Mouse (Mus musculus) CH12.LX (cell line): Measurements from ENCODE around the gene Dpm1. TPM values are rescaled to one million over a fixed set of nuclear protein-coding genes. Genes with fewer than 3 reads are reported as not detected.

Experiments
- DNase-seq: peaks from one replicate; pipeline ENCODE4 v3.0.0-alpha.2; 2013; ENCODE audit errors: extremely low read depth
- H3K27ac ChIP-seq: 2 replicates; pipeline ENCODE4 v1.5.1; 2012; ENCODE audit warnings: low read depth, mild to moderate bottlenecking, control low read depth, moderate library complexity; ENCODE audit not compliant: insufficient read depth
- H3K27me3 ChIP-seq: replicated peaks from 2 replicates; pipeline ENCODE3; 2012; ENCODE audit warnings: inconsistent platforms
- H3K36me3 ChIP-seq, 2 experiments: replicated peaks in 1 of 2; 2 replicates each; pipeline versions ENCODE3 to v1.6.1; 2012; ENCODE audit warnings: inconsistent platforms in 1 of 2, low read length in 1 of 2, mild to moderate bottlenecking in 1 of 2, mixed read lengths in 1 of 2, moderate library complexity in 1 of 2; ENCODE audit not compliant: control insufficient read depth in 1 of 2, insufficient read depth in 1 of 2
- H3K4me1 ChIP-seq, 2 experiments: 2 replicates each; pipeline ENCODE4 v1.6.1; 2012; ENCODE audit warnings: inconsistent platforms in 1 of 2, moderate library complexity in 1 of 2; ENCODE audit not compliant: insufficient read depth in 2 of 2, control insufficient read depth in 1 of 2
- H3K4me2 ChIP-seq: 2 replicates; pipeline ENCODE4 v1.6.1; 2012; ENCODE audit warnings: low read depth, mild to moderate bottlenecking, control low read depth; ENCODE audit not compliant: poor library complexity, insufficient read depth, severe bottlenecking
- H3K4me3 ChIP-seq, 3 experiments: fragments of 150-350 bp in 1 of 3; sonication (generic) in 1 of 3; replicated peaks in 1 of 3; 2 replicates each; pipeline versions ENCODE3 to v1.5.1; 2011 to 2012; ENCODE audit warnings: low read depth in 2 of 3, low read length in 2 of 3, mild to moderate bottlenecking in 2 of 3, moderate library complexity in 2 of 3, control low read depth in 1 of 3, improper control_type of control experiment in 1 of 3, inconsistent platforms in 1 of 3, mixed read lengths in 1 of 3; ENCODE audit not compliant: poor library complexity in 1 of 3
- H3K79me2 ChIP-seq: replicated peaks from 2 replicates; pipeline ENCODE4 v1.6.1; 2012; ENCODE audit warnings: mild to moderate bottlenecking, moderate library complexity; ENCODE audit not compliant: control insufficient read depth, poor library complexity, insufficient read depth, severe bottlenecking; ENCODE audit errors: extremely low read depth
- H3K9ac ChIP-seq: 2 replicates; pipeline ENCODE4 v1.6.1; 2012; ENCODE audit warnings: low read depth, mild to moderate bottlenecking, control low read depth, moderate library complexity; ENCODE audit not compliant: insufficient read depth
- H3K9me3 ChIP-seq: replicated peaks from 2 replicates; pipeline ENCODE3; 2012; ENCODE audit warnings: low read length, inconsistent platforms, mixed read lengths
- BHLHE40 ChIP-seq: IDR thresholded peaks from 2 replicates; pipeline ENCODE4 v1.6.1; 2011; ENCODE audit warnings: mild to moderate bottlenecking, low read depth, low read length, improper control_type of control experiment
- CHD1 ChIP-seq: IDR thresholded peaks from 2 replicates; pipeline ENCODE4 v1.6.1; 2012; ENCODE audit warnings: low read depth, low read length, improper control_type of control experiment, inconsistent platforms
- CTCF ChIP-seq, 2 experiments: IDR thresholded peaks in 1 of 2; conservative IDR thresholded peaks in 1 of 2; 2 replicates each; pipeline ENCODE4 v1.5.1; 2011 to 2012; ENCODE audit warnings: low read depth in 2 of 2, low read length in 2 of 2, improper control_type of control experiment in 1 of 2, inconsistent platforms in 1 of 2, mild to moderate bottlenecking in 1 of 2, moderate library complexity in 1 of 2
- ELF1 ChIP-seq: IDR thresholded peaks from 2 replicates; pipeline ENCODE4 v1.6.1; 2014; ENCODE audit warnings: low read depth, mild to moderate bottlenecking, inconsistent platforms, low read length, improper control_type of control experiment
- EP300 ChIP-seq: IDR thresholded peaks from 2 replicates; pipeline ENCODE4 v1.6.1; 2011; ENCODE audit warnings: low read length, improper control_type of control experiment
- ETS1 ChIP-seq: conservative IDR thresholded peaks from 2 replicates; pipeline ENCODE4 v1.6.1; 2012; ENCODE audit warnings: low read depth, mild to moderate bottlenecking, inconsistent platforms, low read length, improper control_type of control experiment, moderate library complexity
- HCFC1 ChIP-seq: IDR thresholded peaks from 2 replicates; pipeline ENCODE4 v1.6.1; 2012; ENCODE audit warnings: low read depth, mild to moderate bottlenecking, inconsistent platforms, low read length, improper control_type of control experiment
- JUND ChIP-seq: conservative IDR thresholded peaks from 2 replicates; pipeline ENCODE4 v1.6.1; 2011; ENCODE audit warnings: low read depth, low read length, improper control_type of control experiment
- KAT2A ChIP-seq: IDR thresholded peaks from 2 replicates; pipeline ENCODE4 v1.6.1; 2012; ENCODE audit warnings: low read length, improper control_type of control experiment, inconsistent platforms; ENCODE audit not compliant: insufficient replicate concordance
- MAZ ChIP-seq: IDR thresholded peaks from 2 replicates; pipeline ENCODE4 v1.6.1; 2012; ENCODE audit warnings: low read depth, mild to moderate bottlenecking, inconsistent platforms, low read length, improper control_type of control experiment, moderate library complexity
- MEF2A ChIP-seq: IDR thresholded peaks from 2 replicates; pipeline ENCODE4 v1.6.1; 2014; ENCODE audit warnings: low read depth, mild to moderate bottlenecking, inconsistent platforms, low read length, improper control_type of control experiment, borderline replicate concordance
- MXI1 ChIP-seq: IDR thresholded peaks from 2 replicates; pipeline ENCODE4 v1.6.1; 2011; ENCODE audit warnings: mild to moderate bottlenecking, low read depth, low read length, improper control_type of control experiment
- POLR2A ChIP-seq: IDR thresholded peaks from 2 replicates; pipeline ENCODE4 v1.6.1; 2011; ENCODE audit warnings: low read depth, mild to moderate bottlenecking, improper control_type of control experiment, low read length
- POLR2AphosphoS2 ChIP-seq: IDR thresholded peaks from 2 replicates; pipeline ENCODE4 v1.6.1; 2011; ENCODE audit warnings: low read depth, low read length, improper control_type of control experiment
- RAD21 ChIP-seq: IDR thresholded peaks from 2 replicates; pipeline ENCODE4 v1.6.1; 2011; ENCODE audit warnings: low read depth, mild to moderate bottlenecking, low read length, improper control_type of control experiment, moderate library complexity
- RCOR1 ChIP-seq: conservative IDR thresholded peaks from 2 replicates; pipeline ENCODE4 v1.6.1; 2012; ENCODE audit warnings: low read depth, mild to moderate bottlenecking, inconsistent platforms, low read length, improper control_type of control experiment
- SIN3A ChIP-seq: IDR thresholded peaks from 2 replicates; pipeline ENCODE4 v1.6.1; 2012; ENCODE audit warnings: low read length, improper control_type of control experiment, inconsistent platforms
- TBP ChIP-seq: conservative IDR thresholded peaks from 2 replicates; pipeline ENCODE4 v1.6.1; 2011; ENCODE audit warnings: low read depth, low read length, improper control_type of control experiment
- TCF12 ChIP-seq: IDR thresholded peaks from 2 replicates; pipeline ENCODE4 v1.6.1; 2014; ENCODE audit warnings: low read depth, mild to moderate bottlenecking, inconsistent platforms, low read length, improper control_type of control experiment
- UBTF ChIP-seq: IDR thresholded peaks from 2 replicates; pipeline ENCODE4 v1.6.1; 2012; ENCODE audit warnings: low read depth, mild to moderate bottlenecking, inconsistent platforms, low read length, improper control_type of control experiment, moderate library complexity
- USF1 ChIP-seq: IDR thresholded peaks from 2 replicates; pipeline ENCODE4 v1.6.1; 2014; ENCODE audit warnings: low read depth, mild to moderate bottlenecking, inconsistent platforms, low read length, improper control_type of control experiment
- ZKSCAN1 ChIP-seq: IDR thresholded peaks from 2 replicates; pipeline ENCODE4 v1.6.1; 2012; ENCODE audit warnings: low read depth, inconsistent platforms, low read length, improper control_type of control experiment, borderline replicate concordance
- ZMIZ1 ChIP-seq: IDR thresholded peaks from 2 replicates; pipeline ENCODE4 v1.6.1; 2012; ENCODE audit warnings: low read depth, mild to moderate bottlenecking, inconsistent platforms, low read length, improper control_type of control experiment
- dilution Hi-C: fragments of 300-500 bp; cut with MboI; formaldehyde crosslinking; loops from 2 replicates; pipeline ENCODE4 v1.14.3; 2020; ENCODE audit warnings: low sequenced_read_pairs; ENCODE audit not compliant: extremely low pct_unique_long_range_greater_than_20kb, extremely low pct_ligation_motif_present
- in situ Hi-C: fragments of 300-500 bp; cut with MboI; formaldehyde crosslinking; loops from 3 replicates; pipeline ENCODE4 v1.14.3; 2019; ENCODE audit warnings: low sequenced_read_pairs, low pct_ligation_motif_present, low pct_unique_long_range_greater_than_20kb, mixed read lengths
- polyA plus RNA-seq: library from polyadenylated mRNA; unstranded; fragments of >175 nt; gene quantifications from 2 replicates; pipeline ENCODE4 v1.2.1, GENCODE M21; 2012; ENCODE audit warnings: low read depth; ENCODE audit not compliant: insufficient read length
- total RNA-seq, 2 experiments: library from RNA; depleted of rRNA; stranded (reverse); fragments of 300-350 nt in 1 of 2; fragments of >200 nt in 1 of 2; gene quantifications; 2 replicates each; pipeline ENCODE4 v1.2.3; 2012 to 2014

The Dpm1 gene
- total and polyA plus RNA-seq, 3 experiments = 28.5 to 52.9 (median 30.7) TPM

GRCm38 (mm10) chr2:168268033-168268432 is 37.6 kb upstream of the Dpm1 start:
- TF ChIP-seq EP300 (no peak), CTCF (conservative IDR thresholded peaks at IDR 0.05 in 1 of 2, IDR thresholded peaks at IDR 0.05 in 1 of 2; ENCODE audit: low read depth in 2 of 2, low read length in 2 of 2) (peak; percentile 11 to 40; a peak in 2 of 4 replicates)
- TF ChIP-seq, all 38 proteins: peak for 1
- peak; percentile 7 for DNase-seq
- Histone ChIP-seq H3K27me3 (peaks cover 24% of the 10 kb centered on the region), H3K79me2 (no peaks in the 10 kb centered on the region), H3K36me3 (peaks cover 0 to 3% of the 10 kb centered on the region in 2 experiments), H3K4me3 (no peak overlapping the region), H3K4me1 (peaks cover 0 to 5% of the 10 kb centered on the region in 2 experiments; a peak in 1 of 4 replicates), H3K9me3 (peaks cover 13% of the 10 kb centered on the region), H3K4me2 (no peak overlapping the region), H3K27ac (no peak overlapping the region), H3K9ac (no peak overlapping the region)
- dilution Hi-C loops = no loop called here
- in situ Hi-C loops = no loop called here

- no peak overlapping the region for H3K9ac ChIP-seq
- TF ChIP-seq MAZ = no peak
- no peak for TF ChIP-seq SIN3A
- no peak for TF ChIP-seq MEF2A
- TF ChIP-seq CHD1 = no peak
- TF ChIP-seq ELF1 = no peak
- no peak for TF ChIP-seq ZKSCAN1
- no peak for TF ChIP-seq ZMIZ1
- TF ChIP-seq POLR2AphosphoS2 = no peak
- TF ChIP-seq ETS1 = no peak
- TF ChIP-seq HCFC1 = no peak
- TF ChIP-seq BHLHE40 = no peak
- no peak overlapping the region for H3K27ac ChIP-seq
- H3K4me2 ChIP-seq = no peak overlapping the region
- H3K79me2 ChIP-seq = no peaks in the 10 kb centered on the region
- in situ Hi-C loops = no loop called here
- no peaks in the 10 kb centered on the region for H3K9me3 ChIP-seq
- H3K4me3 ChIP-seq = no peak overlapping the region
- dilution Hi-C loops = no loop called here
- peaks cover 3% of the 10 kb centered on the region for H3K27me3 ChIP-seq
- H3K36me3 ChIP-seq = peaks cover 0 to 3% of the 10 kb centered on the region in 2 experiments
- DNase-seq = no peak
- H3K4me1 ChIP-seq = peaks cover 18 to 27% of the 10 kb centered on the region in 2 experiments
Measured at GRCm38 (mm10) chr2:168260900-168261299, 30.5 kb upstream of the Dpm1 start.

- no peak overlapping the region for H3K4me2 ChIP-seq
- dilution Hi-C loops = no loop called here
- H3K79me2 ChIP-seq = no peaks in the 10 kb centered on the region
- peaks cover 13 to 27% of the 10 kb centered on the region in 2 experiments for H3K4me1 ChIP-seq
- H3K9me3 ChIP-seq = no peaks in the 10 kb centered on the region
- H3K27me3 ChIP-seq = peaks cover 3% of the 10 kb centered on the region
- no peak for DNase-seq
- no peak overlapping the region for H3K9ac ChIP-seq
- in situ Hi-C loops = no loop called here
- no peak overlapping the region for H3K27ac ChIP-seq
- H3K36me3 ChIP-seq = no peaks in the 10 kb centered on the region
- H3K4me3 ChIP-seq = no peak overlapping the region
- TF ChIP-seq JUND = no peak
- no peak for TF ChIP-seq UBTF
- TF ChIP-seq TBP = no peak
- TF ChIP-seq USF1 = no peak
- TF ChIP-seq RAD21 = no peak
- TF ChIP-seq CHD1 = no peak
- no peak for TF ChIP-seq RCOR1
- no peak for TF ChIP-seq TCF12
- TF ChIP-seq KAT2A = no peak
- no peak for TF ChIP-seq SIN3A
- no peak for TF ChIP-seq POLR2A
- TF ChIP-seq MXI1 = no peak
- no peak for TF ChIP-seq HCFC1
- no peak for TF ChIP-seq POLR2AphosphoS2
Measured at GRCm38 (mm10) chr2:168260124-168260523, 29.7 kb upstream of the Dpm1 start.
